Mouse (Mus musculus): Measurements from ENCODE around the gene Nt5dc3. TPM values are rescaled to one million over a fixed set of nuclear protein-coding genes. Genes with fewer than 3 reads are reported as not detected.
A peak's percentile ranks its signal among the peaks of the same experiment; 100 is the strongest.

Nt5dc3 gene
- 5.6 and 8.1 TPM in 2 replicates for total RNA-seq (2012; rRNA removed)

DNA sequence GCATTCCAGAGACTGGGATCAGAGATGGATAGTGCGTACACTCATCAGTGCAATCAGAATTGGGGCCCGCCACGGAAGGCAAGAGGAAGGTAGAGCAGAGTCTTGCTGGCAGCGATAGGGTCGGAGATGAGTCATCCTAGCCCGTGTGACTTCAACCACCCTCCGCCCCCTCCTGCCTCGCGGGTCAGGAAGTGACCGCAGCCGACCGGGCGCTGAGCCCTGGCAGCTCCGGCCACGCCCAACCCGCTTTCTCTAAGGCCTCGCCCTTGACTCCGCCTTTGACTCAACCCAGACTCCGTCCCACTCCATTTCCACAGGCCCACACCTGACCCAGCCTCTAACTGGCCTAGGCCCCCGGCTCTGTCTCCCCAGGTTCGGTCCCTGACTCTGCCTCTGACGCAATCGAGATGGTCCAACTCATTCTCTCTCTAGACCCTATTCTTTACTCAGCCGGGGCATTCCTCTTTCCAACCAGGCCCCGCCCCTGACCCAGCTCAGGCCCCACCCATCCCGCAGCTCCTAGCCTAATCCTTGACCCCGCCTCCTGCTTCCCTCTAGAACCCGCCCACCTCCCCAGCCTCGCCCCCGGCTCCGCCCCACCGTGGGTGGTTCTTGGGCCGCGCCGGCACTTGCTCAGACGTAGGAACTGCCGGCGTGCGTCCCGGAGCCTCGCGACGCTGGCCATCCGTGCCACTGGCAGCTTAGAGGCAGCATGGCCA is at the start of gene Nt5dc3:
TSS of gene Nt5dc3 (plus strand) at position 608 of the 719 bp plus-strand sequence.
- peak within 1 kb of the TSS; percentile 79 to 93 for H3K4me3 ChIP-seq (ENCODE audit: insufficient read depth in 1 of 2, low read depth in 1 of 2, low read length in 2 of 2, poor library complexity in 1 of 2, severe bottlenecking in 1 of 2)
- in situ Hi-C loops (cut with MboI; ENCODE audit: low sequenced_read_pairs in 2 of 2, unreplicated experiment in 2 of 2) = no loop called here
- H3K27ac ChIP-seq (ENCODE audit: insufficient read depth, low read depth, low read length, poor library complexity, severe bottlenecking) = peak within 1 kb of the TSS; percentile 61
- H3K4me1 ChIP-seq (ENCODE audit: control insufficient read depth in 2 of 2, insufficient read depth in 2 of 2, low read length in 2 of 2, poor library complexity in 1 of 2) = peaks cover 2 to 15% of the 10 kb centered on the region in 2 experiments; a peak in 3 of 4 replicates
- peak within 1 kb of the TSS; percentile 87 for H3K9ac ChIP-seq (ENCODE audit: insufficient read depth, low read depth, low read length, poor library complexity, severe bottlenecking)
- no peaks in the 10 kb centered on the region for H3K36me3 ChIP-seq (ENCODE audit: control insufficient read depth, insufficient read depth, low read length, poor library complexity, severe bottlenecking)
- no peaks in the 10 kb centered on the region for H3K9me3 ChIP-seq (ENCODE audit: control insufficient read depth, insufficient read depth, low read depth, low read length)
- DNase-seq (ENCODE audit: low read depth, low spot score) = peak; percentile 95
- TF ChIP-seq ZNF384 (IDR thresholded peaks at IDR 0.05; ENCODE audit: low read depth, low read length) (no peak), HCFC1 (IDR thresholded peaks at IDR 0.05; ENCODE audit: borderline replicate concordance, insufficient read depth, low read length) (no peak), MAFK (IDR thresholded peaks at IDR 0.05; ENCODE audit: insufficient read depth, low read depth, low read length) (no peak), CHD2 (IDR thresholded peaks at IDR 0.05; ENCODE audit: low read depth, low read length) (no peak), ZC3H11A (IDR thresholded peaks at IDR 0.05; ENCODE audit: borderline replicate concordance, low read depth, low read length) (no peak)

DNA sequence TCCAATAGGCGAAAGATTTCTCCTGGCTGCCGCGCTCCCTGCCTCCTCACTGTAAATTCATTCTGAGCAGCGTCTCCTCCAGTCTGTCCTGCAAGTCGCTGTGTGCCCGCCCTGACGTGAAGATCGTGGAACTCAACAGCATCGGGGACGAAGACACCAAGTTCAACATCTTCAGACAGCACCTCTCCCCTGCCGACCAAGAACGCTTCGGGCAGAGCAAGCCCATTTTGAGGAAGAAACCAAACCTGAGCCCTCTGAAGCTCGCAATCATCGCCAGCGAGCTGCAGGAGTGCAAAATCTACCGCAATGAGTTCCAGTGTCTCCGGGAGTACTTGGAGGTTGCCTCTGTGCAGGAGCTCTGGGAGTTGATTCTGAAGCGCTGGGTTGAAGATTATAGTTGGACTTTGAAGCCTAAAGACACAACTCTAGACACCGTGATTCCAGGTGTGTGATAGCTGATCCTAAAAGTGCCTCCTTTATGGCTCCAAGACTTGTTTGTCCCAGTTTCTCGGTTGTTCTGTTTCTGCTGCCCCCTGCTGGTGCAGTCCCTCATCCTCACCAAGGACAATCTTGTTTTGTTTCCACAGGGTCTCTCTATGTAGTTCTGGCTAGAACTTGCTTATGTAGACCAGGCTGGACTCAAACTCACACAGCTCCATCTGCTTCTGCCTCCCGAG is 47.8 kb upstream of the Nt5dc3 start:
- H3K27ac ChIP-seq (ENCODE audit: insufficient read depth, low read depth, low read length, poor library complexity, severe bottlenecking) = no peak overlapping the region
- no peaks in the 10 kb centered on the region for H3K9me3 ChIP-seq (ENCODE audit: control insufficient read depth, insufficient read depth, low read depth, low read length)
- DNase-seq (ENCODE audit: low read depth, low spot score) = peak; percentile 94
- no peaks in the 10 kb centered on the region for H3K36me3 ChIP-seq (ENCODE audit: control insufficient read depth, insufficient read depth, low read length, poor library complexity, severe bottlenecking)
- H3K9ac ChIP-seq (ENCODE audit: insufficient read depth, low read depth, low read length, poor library complexity, severe bottlenecking) = peak overlapping the region; percentile 37; the same call in 1 of the 2 replicates
- in situ Hi-C loops (cut with MboI; ENCODE audit: low sequenced_read_pairs in 2 of 2, unreplicated experiment in 2 of 2) = no loop called here
- H3K4me3 ChIP-seq (ENCODE audit: insufficient read depth in 1 of 2, low read depth in 1 of 2, low read length in 2 of 2, poor library complexity in 1 of 2, severe bottlenecking in 1 of 2) = peak overlapping the region; percentile 14 to 58
- H3K4me1 ChIP-seq (ENCODE audit: control insufficient read depth in 2 of 2, insufficient read depth in 2 of 2, low read length in 2 of 2, poor library complexity in 1 of 2) = peaks cover 0 to 3% of the 10 kb centered on the region in 2 experiments; a peak in 2 of 4 replicates
- no peak for TF ChIP-seq HCFC1 (IDR thresholded peaks at IDR 0.05; ENCODE audit: borderline replicate concordance, insufficient read depth, low read length)
- TF ChIP-seq MAFK (IDR thresholded peaks at IDR 0.05; ENCODE audit: insufficient read depth, low read depth, low read length) = no peak
- 0 out of 2 replicates have a peak, but pooled peaks have one; percentile 13 for TF ChIP-seq ZC3H11A (IDR thresholded peaks at IDR 0.05; ENCODE audit: borderline replicate concordance, low read depth, low read length)
- TF ChIP-seq CHD2 (IDR thresholded peaks at IDR 0.05; ENCODE audit: low read depth, low read length) = no peak

DNA sequence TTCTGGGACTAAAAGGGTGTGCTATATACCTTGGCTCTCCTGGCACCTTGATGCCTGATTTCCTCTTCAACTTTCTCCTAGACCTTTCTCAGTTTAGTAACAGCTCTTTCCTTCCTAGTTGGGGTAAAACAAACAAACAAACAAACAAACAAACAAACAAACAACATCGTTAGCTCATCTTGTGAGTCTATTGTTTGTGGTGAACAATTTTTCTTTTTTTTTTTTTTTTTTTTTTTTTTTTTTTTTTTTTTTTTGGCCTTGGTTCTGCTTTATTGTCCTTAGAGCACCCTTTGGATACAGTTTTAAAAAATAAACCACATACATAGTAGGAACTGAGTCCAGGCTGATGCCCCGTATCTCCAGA is 47.3 kb upstream of the Nt5dc3 start:
- no peak overlapping the region for H3K4me3 ChIP-seq (ENCODE audit: insufficient read depth in 1 of 2, low read depth in 1 of 2, low read length in 2 of 2, poor library complexity in 1 of 2, severe bottlenecking in 1 of 2)

DNA sequence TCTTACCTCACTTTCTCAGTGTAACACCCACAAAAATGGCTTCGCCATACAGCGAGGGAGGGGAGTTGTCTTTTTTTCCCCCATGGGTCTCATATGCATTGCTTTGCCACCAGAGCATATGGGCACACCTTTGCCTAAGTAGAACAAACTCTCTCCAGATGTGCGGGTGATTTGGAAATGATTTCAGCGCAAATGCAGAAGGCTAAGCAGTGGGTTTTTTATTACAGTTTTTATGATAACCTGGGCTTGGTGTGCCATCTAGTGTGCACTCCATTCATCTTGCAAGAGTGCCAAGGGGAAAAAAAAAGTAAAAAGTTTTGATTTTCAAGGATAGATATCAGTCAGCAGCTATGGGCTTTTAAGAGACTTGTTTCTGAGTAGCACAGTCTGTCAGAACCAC is 43.8 kb upstream of the Nt5dc3 start:
- DNase-seq (ENCODE audit: low read depth, low spot score) = no peak
- in situ Hi-C loops (cut with MboI; ENCODE audit: low sequenced_read_pairs in 2 of 2, unreplicated experiment in 2 of 2) = no loop called here
- H3K27ac ChIP-seq (ENCODE audit: insufficient read depth, low read depth, low read length, poor library complexity, severe bottlenecking) = no peak overlapping the region

More for the DNA sequence above, 47.3 kb upstream of the Nt5dc3 start:
- no peak for DNase-seq (ENCODE audit: low read depth, low spot score)
- TF ChIP-seq CHD2 (IDR thresholded peaks at IDR 0.05; ENCODE audit: low read depth, low read length) (no peak), ZC3H11A (IDR thresholded peaks at IDR 0.05; ENCODE audit: borderline replicate concordance, low read depth, low read length) (no peak), MAFK (IDR thresholded peaks at IDR 0.05; ENCODE audit: insufficient read depth, low read depth, low read length) (no peak), HCFC1 (IDR thresholded peaks at IDR 0.05; ENCODE audit: borderline replicate concordance, insufficient read depth, low read length) (no peak), ZNF384 (IDR thresholded peaks at IDR 0.05; ENCODE audit: low read depth, low read length) (peak; percentile 51)
- in situ Hi-C loops (cut with MboI; ENCODE audit: low sequenced_read_pairs in 2 of 2, unreplicated experiment in 2 of 2) = no loop called here
- H3K9ac ChIP-seq (ENCODE audit: insufficient read depth, low read depth, low read length, poor library complexity, severe bottlenecking) = no peak overlapping the region
- no peaks in the 10 kb centered on the region for H3K9me3 ChIP-seq (ENCODE audit: control insufficient read depth, insufficient read depth, low read depth, low read length)
- peaks cover 0 to 3% of the 10 kb centered on the region in 2 experiments; a peak in 2 of 4 replicates for H3K4me1 ChIP-seq (ENCODE audit: control insufficient read depth in 2 of 2, insufficient read depth in 2 of 2, low read length in 2 of 2, poor library complexity in 1 of 2)
- no peaks in the 10 kb centered on the region for H3K36me3 ChIP-seq (ENCODE audit: control insufficient read depth, insufficient read depth, low read length, poor library complexity, severe bottlenecking)
- H3K27ac ChIP-seq (ENCODE audit: insufficient read depth, low read depth, low read length, poor library complexity, severe bottlenecking) = no peak overlapping the region

More for the DNA sequence above, 43.8 kb upstream of the Nt5dc3 start:
- Histone ChIP-seq H3K9me3 (ENCODE audit: control insufficient read depth, insufficient read depth, low read depth, low read length) (no peaks in the 10 kb centered on the region), H3K9ac (ENCODE audit: insufficient read depth, low read depth, low read length, poor library complexity, severe bottlenecking) (no peak overlapping the region), H3K4me3 (ENCODE audit: insufficient read depth in 1 of 2, low read depth in 1 of 2, low read length in 2 of 2, poor library complexity in 1 of 2, severe bottlenecking in 1 of 2) (no peak overlapping the region), H3K36me3 (ENCODE audit: control insufficient read depth, insufficient read depth, low read length, poor library complexity, severe bottlenecking) (no peaks in the 10 kb centered on the region), H3K4me1 (ENCODE audit: control insufficient read depth in 2 of 2, insufficient read depth in 2 of 2, low read length in 2 of 2, poor library complexity in 1 of 2) (peaks cover 0 to 3% of the 10 kb centered on the region in 2 experiments; a peak in 2 of 4 replicates)
- TF ChIP-seq ZC3H11A (IDR thresholded peaks at IDR 0.05; ENCODE audit: borderline replicate concordance, low read depth, low read length) (no peak), MAFK (IDR thresholded peaks at IDR 0.05; ENCODE audit: insufficient read depth, low read depth, low read length) (no peak), ZNF384 (IDR thresholded peaks at IDR 0.05; ENCODE audit: low read depth, low read length) (no peak), HCFC1 (IDR thresholded peaks at IDR 0.05; ENCODE audit: borderline replicate concordance, insufficient read depth, low read length) (no peak), CHD2 (IDR thresholded peaks at IDR 0.05; ENCODE audit: low read depth, low read length) (no peak)
